Mouse (Mus musculus): ENCODE measurements around the gene Tada2a.

Gene Tada2a

GRCm38 (mm10) chr11:84032559-84032958, 96.8 kb downstream of the Tada2a start:
- TF ChIP-seq POU5F1 (IDR thresholded peaks at IDR 0.05; ENCODE audit: borderline replicate concordance, low read length): no peak
- no peak for TF ChIP-seq CTCF (conservative IDR thresholded peaks at IDR 0.05; ENCODE audit: low read length)
- TF ChIP-seq NANOG (IDR thresholded peaks at IDR 0.05; ENCODE audit: borderline replicate concordance, low read length): no peak
- Histone ChIP-seq H3K36me3 (ENCODE audit: insufficient read depth, low read length) (peaks cover 21% of the 10 kb centered on the region), H3K9me3 (ENCODE audit: low read length) (no peaks in the 10 kb centered on the region), H3K4me3 (replicated peaks; ENCODE audit: low read length) (no peak overlapping the region), H3K4me1 (replicated peaks; ENCODE audit: low read depth, low read length) (no peaks in the 10 kb centered on the region), H3K27me3 (ENCODE audit: insufficient read depth, low read length) (no peaks in the 10 kb centered on the region)

GRCm38 (mm10) chr11:84031971-84032370, 97.4 kb downstream of the Tada2a start:
- Histone ChIP-seq H3K36me3 (ENCODE audit: insufficient read depth, low read length) (peaks cover 27% of the 10 kb centered on the region), H3K27me3 (ENCODE audit: insufficient read depth, low read length) (no peaks in the 10 kb centered on the region), H3K4me1 (replicated peaks; ENCODE audit: low read depth, low read length) (no peaks in the 10 kb centered on the region), H3K4me3 (replicated peaks; ENCODE audit: low read length) (no peak overlapping the region), H3K9me3 (ENCODE audit: low read length) (no peaks in the 10 kb centered on the region)
- TF ChIP-seq CTCF (conservative IDR thresholded peaks at IDR 0.05; ENCODE audit: low read length) (peak; percentile 94), POU5F1 (IDR thresholded peaks at IDR 0.05; ENCODE audit: borderline replicate concordance, low read length) (no peak)

All from E14TG2a.4 (cell line).